Mouse (Mus musculus) liver, embryonic 14.5 days (tissue): ENCODE results near the gene Klhl29. TPM values are rescaled to one million over a fixed set of nuclear protein-coding genes. Genes with fewer than 3 reads are reported as not detected.

Experiments
- ATAC-seq: fragments of 200-750 bp; cut with Nextera tagmentation; 2 replicates; pipeline ENCODE4 v1.8.0; 2017; ENCODE audit warnings: moderate number of reproducible peaks, mild to moderate bottlenecking, moderate library complexity; ENCODE audit not compliant: insufficient read depth
- DNase-seq, 3 experiments: peaks; one replicate each; pipeline ENCODE4 v3.0.0-alpha.2; 2012 to 2013; ENCODE audit warnings: low read depth in 3 of 3, low spot score in 3 of 3
- H3K27ac ChIP-seq: fragments of 300-500 bp; sonication (generic); 2 replicates; pipeline ENCODE4 v1.5.1; 2014; ENCODE audit warnings: moderate library complexity, mild to moderate bottlenecking, control low read depth, inconsistent platforms
- H3K27me3 ChIP-seq: fragments of 300-500 bp; sonication (generic); 2 replicates; pipeline ENCODE4 v1.6.1; 2014; ENCODE audit warnings: mild to moderate bottlenecking, low read length, moderate library complexity; ENCODE audit not compliant: control insufficient read depth, insufficient read depth
- H3K36me3 ChIP-seq: fragments of 300-500 bp; sonication (generic); replicated peaks from 2 replicates; pipeline ENCODE4 v1.6.1; 2014; ENCODE audit warnings: low read depth; ENCODE audit not compliant: control insufficient read depth, insufficient read depth
- H3K4me1 ChIP-seq, 2 experiments: fragments of 200-500 bp in 1 of 2; fragments of 300-500 bp in 1 of 2; sonication (generic) in 1 of 2; replicated peaks; 2 replicates each; pipeline ENCODE4 v1.6.1; 2012 to 2014; ENCODE audit warnings: antibody characterized with exemption in 1 of 2, inconsistent platforms in 1 of 2, low read length in 1 of 2; ENCODE audit not compliant: control insufficient read depth in 2 of 2, insufficient read depth in 2 of 2
- H3K4me2 ChIP-seq: fragments of 300-500 bp; sonication (generic); 2 replicates; pipeline ENCODE4 v1.6.1; 2014; ENCODE audit warnings: low read depth, mild to moderate bottlenecking, control low read depth, moderate library complexity
- H3K4me3 ChIP-seq, 2 experiments: fragments of 200-500 bp in 1 of 2; fragments of 300-500 bp in 1 of 2; sonication (generic) in 1 of 2; 2 replicates each; pipeline ENCODE4 v1.5.1; 2012 to 2014; ENCODE audit warnings: low read depth in 2 of 2, low read length in 2 of 2, mild to moderate bottlenecking in 2 of 2, control low read depth in 1 of 2, inconsistent platforms in 1 of 2, moderate library complexity in 1 of 2; ENCODE audit not compliant: insufficient read depth in 1 of 2
- H3K9ac ChIP-seq: fragments of 300-500 bp; sonication (generic); replicated peaks from 2 replicates; pipeline ENCODE4 v1.6.1; 2014; ENCODE audit warnings: mild to moderate bottlenecking, control low read depth, moderate library complexity
- H3K9me3 ChIP-seq: fragments of 300-500 bp; sonication (generic); 2 replicates; pipeline ENCODE4 v1.6.1; 2016; ENCODE audit warnings: low read length, mixed read lengths; ENCODE audit not compliant: control insufficient read depth
- CTCF ChIP-seq: IDR thresholded peaks from 2 replicates; pipeline ENCODE4 v1.5.1; 2016; ENCODE audit warnings: antibody characterized with exemption, low read depth, control low read depth
- EP300 ChIP-seq: IDR thresholded peaks from 2 replicates; pipeline ENCODE4 v1.6.1; 2016; ENCODE audit warnings: antibody characterized with exemption, low read depth
- WGBS: fragments of 180-500 bp; shearing (Covaris S2); extraction: QIAGEN DNeasy Blood & Tissue Kit; methylation state at CpG from one replicate; pipeline ENCODE4 v1.1.7; 2014; ENCODE audit not compliant: insufficient replicate concordance; 5-methylcytosine and 5-hydroxymethylcytosine counted together
- polyA plus RNA-seq, 2 experiments: library from polyadenylated mRNA; depleted of rRNA in 1 of 2; stranded (reverse) in 1 of 2; unstranded in 1 of 2; fragments of >200 nt; fragmentation: Nextera tagmentation in 1 of 2; extraction: Ambion mirVana in 1 of 2; gene quantifications; 2 replicates each; pipeline versions ENCODE4 v1.2.1 to v1.2.3; 2012 to 2014

Gene Klhl29
- polyA plus RNA-seq, 2 experiments: 0.06 to 0.11 TPM

DNA sequence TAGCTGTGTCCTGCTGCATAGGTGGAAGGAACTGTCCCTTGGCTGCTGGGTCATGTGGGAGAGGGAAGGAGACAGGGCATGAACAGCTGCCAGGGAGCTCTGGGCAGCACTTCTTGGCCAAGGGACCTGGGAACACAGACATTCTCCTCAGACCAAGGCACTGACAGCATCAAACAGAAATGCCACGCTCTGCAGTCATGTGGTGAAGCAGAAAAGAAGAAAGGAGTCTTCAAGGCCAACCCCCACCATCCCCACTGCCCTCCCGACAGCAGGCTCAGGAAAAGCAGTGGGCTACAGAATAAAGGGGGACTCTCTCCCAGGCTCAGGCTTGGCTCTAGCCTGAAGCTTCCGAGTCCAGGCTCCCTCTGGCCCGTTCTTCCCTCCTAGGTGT, 130.3 kb downstream of the Klhl29 start:
- WGBS: 46% methylated on average over 4 of the region's 4 CpGs

DNA sequence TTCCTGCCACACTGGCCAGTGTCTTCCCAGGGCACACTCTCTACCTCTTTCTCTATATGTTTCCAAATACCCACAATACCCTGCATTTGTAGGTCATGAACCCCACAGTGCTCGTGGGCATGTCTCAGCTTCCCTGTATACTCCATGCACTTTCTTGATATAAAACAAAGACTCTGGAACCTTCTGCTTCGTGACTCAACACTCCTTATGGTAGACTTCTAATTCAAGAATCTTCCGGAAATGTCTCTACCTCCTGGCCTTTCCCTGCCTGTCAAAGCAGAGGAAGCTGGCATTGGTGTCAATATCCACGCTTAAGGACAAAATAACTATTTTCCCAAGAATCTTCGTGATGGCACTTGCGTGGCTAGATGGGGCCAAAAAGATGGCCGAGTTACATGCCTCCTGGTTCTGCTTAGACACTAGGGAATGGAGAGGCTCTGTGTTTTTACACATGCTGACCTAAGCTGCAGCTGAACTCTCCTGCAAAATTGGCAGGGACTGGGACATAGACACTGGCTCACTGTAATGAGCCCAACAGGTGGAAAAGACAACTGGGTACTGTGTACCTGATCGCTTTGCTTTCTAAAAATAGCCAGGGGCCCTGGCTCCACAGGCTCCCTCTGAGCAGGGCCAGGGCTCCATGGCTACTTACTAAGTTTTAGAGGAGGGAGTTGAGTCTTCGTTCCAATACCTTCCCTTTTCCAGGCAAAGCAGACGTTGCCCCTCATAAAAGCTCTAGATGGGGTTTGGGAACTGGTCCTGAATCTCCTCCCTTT, 130.9 kb downstream of the Klhl29 start:
- TF ChIP-seq EP300 (no peak), CTCF (no peak)
- WGBS: 57% methylated on average over 10 of the region's 10 CpGs
- ATAC-seq: no peak

More for the DNA sequence above, 130.3 kb downstream of the Klhl29 start:
- H3K4me3 ChIP-seq: no peak overlapping the region
- no peak for ATAC-seq
- H3K4me1 ChIP-seq: no peaks in the 10 kb centered on the region
- no peak overlapping the region for H3K9ac ChIP-seq
- H3K27ac ChIP-seq: no peak overlapping the region
- H3K4me2 ChIP-seq: no peak overlapping the region
- TF ChIP-seq CTCF: no peak
- no peak for TF ChIP-seq EP300
- H3K36me3 ChIP-seq: no peaks in the 10 kb centered on the region
- no peak for DNase-seq
- H3K27me3 ChIP-seq: no peaks in the 10 kb centered on the region
- no peaks in the 10 kb centered on the region for H3K9me3 ChIP-seq

DNA sequence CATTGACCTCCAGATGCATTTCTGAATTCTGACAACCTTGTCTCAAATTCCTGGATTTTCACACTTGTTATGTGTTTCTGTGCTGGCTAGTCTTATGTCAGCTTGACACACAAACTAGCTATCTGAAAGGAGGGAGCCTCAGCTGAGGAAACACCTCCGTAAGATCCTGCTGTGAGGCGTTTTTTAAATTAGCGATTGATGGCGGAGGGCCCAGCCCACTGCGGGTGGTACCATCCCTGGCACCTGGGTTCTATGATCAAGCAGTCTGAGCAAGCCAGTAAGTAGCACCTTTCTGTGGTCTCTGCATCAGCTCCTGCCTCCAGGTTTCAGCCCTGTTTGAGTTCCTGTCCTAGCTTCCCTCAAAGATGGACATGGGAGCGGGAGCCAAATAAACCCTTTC, 131.6 kb downstream of the Klhl29 start:
- H3K27ac ChIP-seq: no peak overlapping the region
- H3K4me2 ChIP-seq: no peak overlapping the region
- ATAC-seq (no peak), DNase-seq (no peak)
- no peak for TF ChIP-seq CTCF
- no peaks in the 10 kb centered on the region for H3K9me3 ChIP-seq
- H3K36me3 ChIP-seq: no peaks in the 10 kb centered on the region
- no peak overlapping the region for H3K9ac ChIP-seq
- no peak overlapping the region for H3K4me3 ChIP-seq
- WGBS: 60% methylated on average over 6 of the region's 6 CpGs
- no peaks in the 10 kb centered on the region for H3K4me1 ChIP-seq
- no peaks in the 10 kb centered on the region for H3K27me3 ChIP-seq

More for the DNA sequence above, 130.9 kb downstream of the Klhl29 start:
- H3K4me2 ChIP-seq: no peak overlapping the region
- H3K27ac ChIP-seq: no peak overlapping the region
- no peak overlapping the region for H3K9ac ChIP-seq
- DNase-seq: no peak
- no peak overlapping the region for H3K4me3 ChIP-seq
- no peaks in the 10 kb centered on the region for H3K36me3 ChIP-seq
- H3K27me3 ChIP-seq: no peaks in the 10 kb centered on the region
- H3K4me1 ChIP-seq: no peaks in the 10 kb centered on the region
- no peaks in the 10 kb centered on the region for H3K9me3 ChIP-seq

DNA sequence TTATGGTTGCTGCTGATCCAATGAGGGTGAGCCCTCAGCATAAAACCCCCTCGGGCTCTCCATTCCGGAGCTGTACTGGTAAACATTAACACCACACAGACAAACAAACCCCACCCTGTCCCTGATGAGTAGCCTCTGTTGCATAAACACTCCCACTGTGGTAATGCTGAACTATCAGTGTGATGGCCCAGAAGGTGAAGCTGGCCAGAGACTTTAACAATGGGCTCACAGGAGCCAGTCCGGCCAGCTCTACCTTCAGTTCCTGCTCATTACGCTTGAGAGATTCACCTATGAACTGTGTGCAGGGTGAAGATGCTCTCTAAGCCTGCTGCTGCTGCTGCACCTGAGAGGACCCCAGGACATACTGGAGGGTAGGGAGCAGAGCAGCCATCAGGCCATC, 132.0 kb downstream of the Klhl29 start:
- no peak for TF ChIP-seq EP300
- no peak for TF ChIP-seq CTCF
- ATAC-seq: no peak
- H3K36me3 ChIP-seq: no peaks in the 10 kb centered on the region

DNA sequence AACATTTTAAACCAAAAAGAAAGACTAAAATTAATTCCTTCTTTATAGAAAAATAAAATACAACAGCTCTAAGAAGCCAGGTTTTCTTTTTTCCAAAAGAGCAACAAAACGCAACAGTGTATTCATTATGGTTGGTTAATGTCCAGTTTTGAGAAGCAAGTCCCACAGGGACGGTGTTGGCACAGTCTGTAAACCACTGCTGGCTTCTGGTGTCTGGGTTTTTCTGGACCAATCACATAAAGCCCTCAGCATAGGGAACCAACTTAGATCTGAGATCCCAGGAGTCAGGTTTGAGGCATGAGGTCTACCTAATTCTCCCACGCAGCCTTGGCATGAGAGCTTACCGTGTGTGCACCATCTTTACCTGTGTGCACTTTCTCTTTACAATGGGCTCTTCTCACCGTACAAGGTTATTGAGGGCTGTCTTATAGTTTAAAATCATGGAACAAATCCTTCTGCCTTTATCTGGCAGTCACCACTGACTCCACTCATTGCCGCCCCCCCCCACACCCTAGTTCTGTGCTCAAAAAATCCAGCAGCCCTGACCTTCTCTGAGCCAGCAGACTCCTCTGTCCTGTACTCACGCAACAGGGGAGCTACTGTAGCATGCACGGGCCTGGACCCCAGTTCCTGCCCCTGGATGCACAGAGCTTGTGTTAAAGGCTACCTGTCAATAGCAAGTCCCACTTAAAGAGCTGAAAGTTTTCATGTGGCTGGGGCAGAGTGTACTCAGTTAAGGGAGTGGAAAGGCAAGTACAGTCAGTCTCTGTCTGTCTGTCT, 132.7 kb downstream of the Klhl29 start:
- Histone ChIP-seq H3K27me3 (no peaks in the 10 kb centered on the region), H3K27ac (no peak overlapping the region), H3K4me2 (no peak overlapping the region), H3K9ac (no peak overlapping the region), H3K4me1 (no peaks in the 10 kb centered on the region), H3K9me3 (no peaks in the 10 kb centered on the region), H3K36me3 (no peaks in the 10 kb centered on the region), H3K4me3 (no peak overlapping the region)
- no peak for TF ChIP-seq EP300
- no peak for TF ChIP-seq CTCF
- DNase-seq (no peak), ATAC-seq (no peak)
- 67% methylated on average over 8 of the region's 8 CpGs for WGBS

More for the DNA sequence above, 132.0 kb downstream of the Klhl29 start:
- no peak overlapping the region for H3K4me2 ChIP-seq
- no peak overlapping the region for H3K4me3 ChIP-seq
- H3K9me3 ChIP-seq: no peaks in the 10 kb centered on the region
- no peaks in the 10 kb centered on the region for H3K27me3 ChIP-seq
- no peak overlapping the region for H3K27ac ChIP-seq
- 57% methylated on average over 4 of the region's 4 CpGs for WGBS
- DNase-seq: no peak
- no peak overlapping the region for H3K9ac ChIP-seq
- no peaks in the 10 kb centered on the region for H3K4me1 ChIP-seq
